Mouse (Mus musculus) activated CD4-positive, CD25-positive, alpha-beta regulatory T cell, adult 9 weeks (primary cell): Measurements from ENCODE around the gene S100a2. TPM values are rescaled to one million over a fixed set of nuclear protein-coding genes. Genes with fewer than 3 reads are reported as not detected.

Source experiments
- polyA plus RNA-seq: library from polyadenylated mRNA; unstranded; fragments of 100-300 nt; shearing (Covaris generic); gene quantifications from one replicate; pipeline ENCODE4 v1.2.1, GENCODE M21; 2017

Gene S100a2
- polyA plus RNA-seq: 1.7 TPM

DNA sequence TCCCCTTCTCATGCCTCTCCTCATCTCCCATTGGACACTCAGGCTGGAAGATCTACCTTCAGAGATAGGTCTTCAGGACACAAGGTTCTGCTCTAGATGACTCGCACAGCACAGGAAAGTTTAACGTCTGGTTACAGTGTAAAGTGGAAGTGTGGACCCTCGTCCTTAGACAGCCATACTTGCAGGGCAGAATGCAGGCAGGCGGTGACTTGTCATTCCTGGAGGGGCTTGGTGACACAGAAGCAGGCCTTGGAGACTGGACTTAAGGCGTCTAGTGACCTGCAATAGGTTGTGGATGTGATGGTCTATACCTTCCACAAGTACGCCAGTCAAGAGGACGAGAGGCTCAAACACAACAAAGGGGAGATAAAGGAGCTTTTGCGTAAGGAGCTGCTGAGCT lies at the start of gene S100a2:
TSS of gene S100a2 (plus strand) at position 301 of the 400 bp plus-strand sequence.

DNA sequence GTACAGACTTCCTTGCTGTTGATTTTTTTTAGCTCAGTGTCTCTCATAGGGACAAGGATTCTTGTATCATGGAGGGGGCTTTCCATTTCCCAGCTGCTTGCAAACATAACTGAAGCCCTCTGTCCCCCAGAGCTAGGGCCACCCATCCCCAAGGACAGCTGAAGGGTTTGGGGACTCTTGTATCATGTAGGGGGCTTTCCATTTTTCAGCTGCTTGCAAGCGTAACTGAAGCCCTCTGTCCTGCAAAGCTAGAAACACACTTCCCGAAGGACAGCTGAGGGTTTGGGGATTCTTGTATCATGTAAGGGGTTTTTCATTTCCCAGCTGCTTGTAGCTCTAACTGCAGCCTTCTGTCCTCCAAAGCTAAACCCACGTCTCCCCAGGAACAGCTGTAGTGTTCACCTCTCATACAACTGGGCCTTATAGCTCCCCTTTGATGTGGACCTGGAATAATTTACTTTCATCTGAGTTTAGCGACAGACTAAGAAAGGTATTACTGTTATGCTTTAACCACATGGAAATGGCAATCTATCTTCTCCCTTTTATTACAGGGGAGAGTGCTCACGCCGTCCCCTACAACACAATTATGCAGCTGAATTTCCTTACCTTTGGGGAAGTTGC lies 29.9 kb upstream of the S100a2 start, which contains the start of gene S100a3:
TSS of gene S100a3 (plus strand) at position 571 of the 621 bp plus-strand sequence.

DNA sequence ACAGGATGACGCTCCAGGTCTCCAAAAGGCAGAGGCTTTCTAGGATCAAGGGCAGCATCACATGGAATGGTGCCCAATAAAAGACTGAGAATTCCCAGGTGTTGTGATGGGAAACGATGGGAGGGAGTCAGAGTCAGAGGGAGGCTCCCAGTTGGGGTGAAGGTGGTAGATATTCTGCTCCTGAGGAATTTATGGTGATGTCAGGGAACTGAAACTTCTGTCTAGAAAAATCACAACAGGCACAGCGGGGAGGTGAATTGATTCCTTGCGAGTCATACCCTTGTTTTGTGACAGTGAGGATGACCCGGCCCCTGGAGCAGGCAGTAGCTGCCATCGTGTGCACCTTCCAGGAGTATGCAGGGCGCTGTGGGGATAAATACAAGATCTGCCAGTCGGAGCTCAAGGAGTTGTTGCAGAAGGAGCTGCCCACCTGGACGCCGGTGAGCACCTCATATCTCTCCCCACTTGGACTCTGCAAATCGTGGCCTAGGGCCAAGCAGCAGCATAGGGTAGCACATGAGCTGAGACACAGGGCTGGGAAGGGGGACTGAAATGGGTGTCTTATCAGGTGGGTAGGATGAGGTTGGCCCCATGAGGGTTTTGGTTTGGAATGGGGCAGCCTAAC lies 11.6 kb downstream of the S100a2 start, which contains the start of gene Gm42674:
TSS of gene Gm42674 (plus strand) at position 419 of the 625 bp plus-strand sequence.

DNA sequence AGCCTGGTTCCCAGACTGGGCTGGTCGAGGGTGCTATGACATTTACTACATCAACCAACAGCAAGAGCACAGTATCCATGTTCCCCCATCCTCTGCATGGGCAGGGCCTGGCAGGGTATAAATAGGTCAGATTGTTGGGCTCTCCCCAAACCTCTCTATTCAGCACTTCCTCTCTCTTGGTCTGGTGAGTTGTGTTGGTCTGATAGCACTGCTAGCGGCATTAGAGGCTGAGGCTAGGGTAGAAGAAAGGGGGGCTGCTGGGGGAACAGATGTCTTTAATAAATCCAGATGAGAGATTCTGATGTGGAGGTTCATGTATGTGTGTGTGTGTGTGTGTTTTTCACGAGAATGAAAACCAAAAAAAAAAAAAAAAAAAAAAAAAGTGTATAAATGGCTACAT lies 13.6 kb downstream of the S100a2 start, which contains the start of gene S100a4:
TSS of gene S100a4 (plus strand) at position 149 of the 400 bp plus-strand sequence.

DNA sequence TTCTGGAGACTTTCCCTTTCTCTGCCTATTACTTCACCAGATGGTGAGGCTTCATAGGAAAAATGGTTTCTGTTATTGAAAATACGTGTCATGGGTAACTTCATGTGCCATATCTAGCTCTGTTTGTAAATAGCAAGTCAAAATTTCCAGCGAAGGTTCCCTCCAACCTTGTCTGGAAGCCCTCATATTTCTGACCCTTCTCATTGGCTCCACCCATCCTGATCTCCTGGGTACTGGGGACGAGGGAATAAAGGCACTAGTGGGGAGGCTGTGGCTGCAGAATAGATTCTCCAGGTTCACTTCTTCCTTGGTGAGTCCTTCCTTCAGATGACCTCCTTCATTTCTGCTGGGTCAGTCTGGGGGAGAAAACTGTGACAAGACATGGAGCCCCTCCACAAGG lies 18.2 kb downstream of the S100a2 start, which contains the start of gene S100a5:
TSS of gene S100a5 (plus strand) at position 301 of the 400 bp plus-strand sequence.

DNA sequence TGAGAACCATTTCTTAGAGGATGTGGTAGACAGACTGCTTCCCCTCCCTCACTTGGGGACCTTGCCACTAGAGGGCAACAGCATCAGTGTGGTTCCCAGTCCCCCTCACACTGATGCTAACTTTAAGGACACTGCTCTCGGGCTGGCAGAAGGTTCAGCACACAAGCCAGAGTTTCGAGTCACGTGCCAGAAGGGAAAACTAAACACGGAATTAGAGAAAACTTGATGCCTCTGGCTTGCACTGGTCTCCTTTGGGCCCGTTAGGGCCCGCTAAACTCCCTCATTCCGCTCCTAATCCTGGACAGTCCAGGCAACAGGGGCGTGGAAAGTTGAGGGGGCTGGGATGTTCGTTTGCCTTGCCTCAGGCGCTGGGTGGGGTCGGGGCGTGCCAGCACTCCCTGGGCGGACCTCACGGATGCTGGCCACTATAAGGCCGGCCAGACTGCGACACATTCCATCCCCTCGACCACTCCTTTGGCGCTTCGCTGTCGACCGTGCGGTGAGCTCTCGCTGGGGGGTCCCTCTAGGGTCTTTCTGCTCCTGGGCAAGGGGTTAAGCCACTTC lies 22.8 kb downstream of the S100a2 start, which contains the start of gene S100a6:
TSS of gene S100a6 (plus strand) at position 155 of the 564 bp plus-strand sequence.

Other genes with a start within 250 kb of the S100a2 start
- 0.27 TPM for gene Slc27a3, start 200.3 kb upstream of the S100a2 start, polyA plus RNA-seq
- 47.0 TPM for gene Ints3, start 156.6 kb upstream of the S100a2 start, polyA plus RNA-seq
- gene Npr1, start 124.4 kb upstream of the S100a2 start, polyA plus RNA-seq: not detected
- 104 TPM for gene Ilf2, start 114.1 kb upstream of the S100a2 start, polyA plus RNA-seq
- 93.0 TPM for gene Snapin, start 99.2 kb upstream of the S100a2 start, polyA plus RNA-seq
- 212 TPM for gene Chtop, start 80.7 kb upstream of the S100a2 start, polyA plus RNA-seq
- gene S100a1, start 75.9 kb upstream of the S100a2 start, polyA plus RNA-seq: 4.4 TPM
- 181 TPM for gene S100a13, start 75.8 kb upstream of the S100a2 start, polyA plus RNA-seq
- 0.40 TPM for gene S100a14, start 63.4 kb upstream of the S100a2 start, polyA plus RNA-seq
- gene S100a16, start 53.0 kb upstream of the S100a2 start, polyA plus RNA-seq: 0.32 TPM
- 1.6 TPM for gene S100a3, start 29.7 kb upstream of the S100a2 start, polyA plus RNA-seq
- not detected for gene Gm42674, start 11.7 kb downstream of the S100a2 start, polyA plus RNA-seq
- gene S100a4, start 13.5 kb downstream of the S100a2 start, polyA plus RNA-seq: 415 TPM
- gene S100a5, start 18.3 kb downstream of the S100a2 start, polyA plus RNA-seq: not detected
- 481 TPM for gene S100a6, start 22.6 kb downstream of the S100a2 start, polyA plus RNA-seq
- 0.28 TPM for gene S100a7a, start 63.8 kb downstream of the S100a2 start, polyA plus RNA-seq
- gene S100a8, start 78.7 kb downstream of the S100a2 start, polyA plus RNA-seq: not detected
- 0.57 TPM for gene S100a9, start 105.5 kb downstream of the S100a2 start, polyA plus RNA-seq
- gene Pglyrp4, start 136.7 kb downstream of the S100a2 start, polyA plus RNA-seq: not detected
- gene Gm5849, start 187.6 kb downstream of the S100a2 start, polyA plus RNA-seq: not detected